Mouse (Mus musculus) gastrocnemius, postnatal 4 days (tissue): ENCODE data around the gene Pdcd2. TPM values are rescaled to one million over a fixed set of nuclear protein-coding genes. Genes with fewer than 3 reads are reported as not detected.
A peak's percentile ranks its signal among the peaks of the same experiment; 100 is the strongest.
"Not testable (repeated sequence)": the region's sequence is repeated elsewhere in the genome, so short reads cannot be mapped to it uniquely, and the experiment has no call there.

Experiments used
- DNase-seq, 2 experiments: peaks; one replicate each; pipeline ENCODE4 v3.0.0; 2021 to 2022; ENCODE audit warnings: low spot score in 2 of 2, mixed read lengths in 2 of 2
- long read RNA-seq, 2 experiments: library from polyadenylated mRNA; stranded (forward); transcript quantifications; one replicate each; pipeline ENCODE4 v2.0.0; 2021
- total RNA-seq, 2 experiments: library from RNA; stranded (reverse); gene quantifications; 2 replicates each; pipeline ENCODE4 v1.2.3; 2021

The Pdcd2 gene
- total RNA-seq, result 10 to 100 TPM; 18.5 to 25.8 TPM
- long read RNA-seq, experiment 1, transcript Pdcd2-201 (6 exons, 1,120 nt), result major isoform, 11 of 15 reads
- long read RNA-seq, experiment 1, partial matches to known transcripts, result 2 of 15 reads
- long read RNA-seq, experiment 1, other reads (novel, unspliced or antisense), result 0 of 15 reads
- long read RNA-seq, experiment 2, transcript Pdcd2-201 (6 exons, 1,120 nt), result major isoform, 7 of 10 reads
- long read RNA-seq, experiment 2, partial matches to known transcripts, result 0 of 10 reads
- long read RNA-seq, experiment 2, other reads (novel, unspliced or antisense), result 2 of 10 reads

- peak; percentile 90 to 96 for DNase-seq
Measured at GRCm38 (mm10) chr17:15526986-15527810, at the start of gene Pdcd2. TSS of gene Pdcd2 (minus strand) at chr17:15527301.

DNA sequence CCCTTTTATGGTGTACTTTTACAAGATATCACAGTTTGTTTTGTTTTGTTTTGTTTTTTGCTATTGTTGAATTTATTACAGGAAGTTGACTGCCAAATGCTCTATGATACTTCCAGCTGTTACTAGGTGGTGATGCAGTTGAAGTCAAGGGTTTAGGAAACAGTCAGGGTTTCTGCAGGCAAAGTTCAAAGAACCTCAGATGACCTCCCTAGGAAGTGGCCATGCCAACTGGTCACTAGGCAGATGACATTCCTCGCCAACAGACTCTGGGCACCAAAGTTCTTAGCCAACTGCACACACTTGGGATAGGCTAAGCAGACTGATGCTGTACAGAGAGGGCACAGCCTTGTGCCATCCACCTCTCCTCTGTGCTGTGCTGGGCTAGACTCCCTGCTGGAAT, 48.0 kb upstream of the Pdcd2 start:
- no peak for DNase-seq

GRCm38 (mm10) chr17:15566908-15567307, 39.8 kb upstream of the Pdcd2 start:
- DNase-seq, result no peak

DNA sequence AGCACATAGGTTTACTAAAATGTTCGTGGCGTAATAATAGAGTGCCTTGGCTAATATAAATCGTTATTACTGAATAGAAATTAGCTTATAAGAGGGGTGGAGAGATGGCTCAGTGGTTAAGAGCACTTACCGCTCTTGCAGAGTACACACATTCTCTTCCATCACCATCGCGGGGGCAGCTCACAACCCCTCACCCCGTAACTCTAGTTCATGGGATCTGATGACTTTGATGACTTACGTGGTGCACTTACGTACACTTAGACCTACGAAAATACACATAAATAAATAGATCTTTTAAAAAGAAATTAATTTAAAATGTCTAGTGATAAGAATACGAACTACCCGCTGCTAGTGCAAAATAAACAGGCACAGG, 37.8 kb upstream of the Pdcd2 start:
- no peak for DNase-seq

DNA sequence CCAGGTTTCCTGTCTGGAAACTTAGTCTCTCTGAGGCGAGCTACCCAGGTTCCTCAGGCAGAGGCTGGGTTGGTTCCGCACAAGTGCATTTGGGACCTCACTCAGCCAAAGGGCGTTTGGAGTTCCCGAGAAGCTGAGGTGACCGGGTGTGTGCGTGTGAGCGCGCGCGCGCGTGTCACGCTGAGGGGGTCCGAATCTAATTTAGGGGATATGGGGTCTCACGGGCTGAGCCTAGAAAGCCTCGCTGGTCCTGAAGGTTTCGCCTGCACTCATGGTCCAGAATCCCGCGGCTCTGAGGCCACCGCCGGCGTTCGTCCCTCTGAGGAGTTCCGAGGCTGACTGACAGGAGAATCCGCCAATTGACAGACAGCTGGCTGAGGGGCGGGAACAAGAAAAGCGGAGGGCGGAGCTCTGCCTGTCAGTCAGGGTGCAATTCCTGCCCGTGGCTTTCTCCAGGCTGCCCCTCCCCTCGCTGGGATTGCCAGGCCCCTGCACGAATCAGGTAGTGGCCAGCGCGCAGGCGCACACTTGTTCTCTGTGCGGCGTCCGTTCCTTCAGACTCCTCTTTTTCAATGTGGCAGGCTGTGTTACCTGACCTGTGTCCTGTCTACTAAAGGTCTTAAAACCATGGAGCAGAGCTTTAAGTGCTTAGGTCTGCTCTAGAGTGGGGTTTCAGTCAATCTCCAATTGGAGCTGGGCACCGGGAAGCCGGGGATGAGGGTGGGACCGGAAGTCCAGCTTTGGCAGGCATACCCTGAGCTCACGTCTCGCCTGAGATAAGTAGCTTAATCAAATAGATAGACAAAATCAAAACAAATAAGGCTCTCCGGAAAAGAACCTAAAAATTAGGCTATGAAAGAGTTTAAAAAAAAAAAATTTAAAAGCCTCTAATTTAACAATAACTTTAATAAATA, 37.2 kb upstream of the Pdcd2 start, which contains the start of gene Prdm9:
Prdm9 (minus strand) TSS at position 341 of the 914 bp plus-strand sequence.
- DNase-seq, result peak; percentile 95 to 98

DNA sequence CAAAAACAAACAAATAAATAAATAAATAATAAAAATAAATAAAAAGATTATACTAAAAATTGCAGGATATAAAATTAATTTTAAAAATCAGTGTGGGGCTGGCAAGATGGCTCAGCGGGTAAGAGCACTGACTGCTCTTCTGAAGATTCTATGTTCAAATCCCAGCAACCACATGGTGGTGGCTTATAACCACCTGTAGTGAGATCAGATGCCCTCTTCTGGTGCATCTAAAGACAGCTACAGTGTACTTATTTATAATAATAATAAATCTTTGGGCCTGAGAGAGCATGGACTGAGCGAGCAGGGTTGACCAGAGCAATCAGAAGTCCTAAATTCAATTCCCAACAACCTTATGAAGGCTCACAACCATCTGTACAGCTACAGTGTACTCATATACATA, 32.8 kb upstream of the Pdcd2 start:
- DNase-seq, result no peak

GRCm38 (mm10) chr17:15549713-15550112, 22.6 kb upstream of the Pdcd2 start:
- no peak for DNase-seq

DNA sequence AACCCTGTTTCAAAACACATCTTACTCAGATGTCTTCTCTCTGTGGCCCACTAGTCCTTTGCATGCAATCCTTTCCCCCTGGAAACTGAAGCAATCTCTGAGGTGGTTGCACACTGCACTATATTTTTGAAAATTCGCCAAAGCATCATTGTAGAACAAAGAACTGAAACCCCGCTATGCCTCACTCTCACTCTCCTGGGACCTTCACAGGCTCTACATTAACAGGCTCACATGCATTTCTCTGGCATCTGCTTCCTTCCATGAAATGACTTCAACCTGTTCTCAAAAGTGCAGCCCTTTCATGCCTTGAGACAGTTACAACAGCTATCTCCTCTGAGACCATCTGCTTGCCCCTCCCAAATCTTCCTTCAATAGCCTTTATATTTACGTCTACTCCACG, 19.3 kb upstream of the Pdcd2 start:
- DNase-seq, result no peak

DNA sequence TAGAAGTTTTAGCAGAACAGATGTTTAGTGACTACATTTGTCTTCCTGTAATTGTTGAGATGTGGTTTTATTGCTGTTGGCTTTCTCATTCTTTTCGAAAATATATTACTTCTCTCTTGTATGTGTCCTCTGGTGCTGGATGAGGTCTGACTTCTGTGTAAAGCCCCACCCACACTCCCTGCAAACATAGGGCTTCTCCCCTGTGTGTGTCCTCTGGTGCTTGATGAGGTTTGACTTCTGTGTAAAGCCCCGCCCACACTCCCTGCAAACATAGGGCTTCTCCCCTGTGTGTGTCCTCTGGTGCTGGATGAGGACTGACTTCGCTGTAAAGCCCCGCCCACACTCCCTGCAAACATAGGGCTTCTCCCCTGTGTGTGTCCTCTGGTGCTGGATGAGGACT, 16.8 kb upstream of the Pdcd2 start:
- not testable (repeated sequence) for DNase-seq

DNA sequence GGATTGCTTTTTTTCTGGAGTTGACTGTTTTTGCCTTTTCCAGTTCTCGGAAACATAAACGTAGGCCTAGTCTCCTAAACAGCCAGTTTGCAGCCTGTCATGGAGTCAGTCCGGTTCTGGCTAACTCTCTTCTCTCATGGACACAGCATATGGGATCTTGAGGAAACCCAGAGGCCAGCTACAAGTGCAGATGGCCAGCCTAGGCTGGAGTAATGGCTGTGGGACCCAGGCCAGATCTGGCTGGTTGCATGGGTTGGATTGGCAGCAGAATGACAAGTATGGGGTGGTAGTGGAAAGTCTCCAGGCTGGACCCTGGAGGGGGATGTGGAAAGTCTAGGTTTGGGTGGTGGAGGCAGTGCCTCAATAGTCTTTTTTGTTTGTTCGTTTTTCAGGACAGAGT, 13.2 kb upstream of the Pdcd2 start:
- no peak for DNase-seq

GRCm38 (mm10) chr17:15536457-15536904, 9.4 kb upstream of the Pdcd2 start:
- DNase-seq, result peak in 1 of 2 experiments; percentile 14

GRCm38 (mm10) chr17:15535943-15536342, 8.8 kb upstream of the Pdcd2 start:
- no peak for DNase-seq

- no peak for DNase-seq
Measured at GRCm38 (mm10) chr17:15535162-15535800, 8.2 kb upstream of the Pdcd2 start.

DNA sequence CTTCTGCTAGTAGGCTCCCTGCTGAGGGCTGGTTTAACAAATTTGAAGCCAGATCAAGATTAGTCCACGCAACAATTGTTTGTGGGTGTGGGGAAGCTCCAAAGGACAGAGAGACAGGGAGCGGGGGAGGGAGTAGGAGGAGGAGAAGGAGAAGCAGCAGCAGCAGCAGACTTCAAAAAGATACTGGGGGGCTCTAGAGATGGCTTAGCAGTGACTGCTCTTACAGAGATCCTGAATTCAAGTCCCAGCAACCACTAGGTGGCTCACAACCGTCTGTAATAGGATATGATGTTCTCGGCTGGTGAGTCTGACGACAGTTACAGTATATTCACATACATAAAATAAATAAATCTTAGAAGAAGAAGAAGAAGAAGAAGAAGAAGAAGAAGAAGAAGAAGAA, 3.0 kb upstream of the Pdcd2 start:
- DNase-seq, result no peak

- no peak for DNase-seq
Measured at GRCm38 (mm10) chr17:15528887-15529286, 1.8 kb upstream of the Pdcd2 start.

DNA sequence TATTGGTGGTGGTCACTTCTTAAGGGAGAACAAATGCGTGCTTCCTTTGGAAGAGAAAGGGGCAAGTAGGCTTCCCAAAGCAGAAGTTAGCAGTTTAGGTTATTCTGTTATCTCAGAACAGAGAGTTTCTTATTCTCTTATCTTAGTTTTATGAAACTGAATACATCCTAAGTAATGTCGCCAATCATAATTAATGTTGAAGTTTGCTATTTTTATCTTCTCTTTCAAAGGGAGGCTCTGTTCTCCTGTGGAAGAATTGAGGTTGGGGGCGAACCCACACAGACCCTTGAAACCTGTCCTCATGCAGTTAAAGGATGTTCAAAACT, 673 bp upstream of the Pdcd2 start:
- no peak for DNase-seq

DNA sequence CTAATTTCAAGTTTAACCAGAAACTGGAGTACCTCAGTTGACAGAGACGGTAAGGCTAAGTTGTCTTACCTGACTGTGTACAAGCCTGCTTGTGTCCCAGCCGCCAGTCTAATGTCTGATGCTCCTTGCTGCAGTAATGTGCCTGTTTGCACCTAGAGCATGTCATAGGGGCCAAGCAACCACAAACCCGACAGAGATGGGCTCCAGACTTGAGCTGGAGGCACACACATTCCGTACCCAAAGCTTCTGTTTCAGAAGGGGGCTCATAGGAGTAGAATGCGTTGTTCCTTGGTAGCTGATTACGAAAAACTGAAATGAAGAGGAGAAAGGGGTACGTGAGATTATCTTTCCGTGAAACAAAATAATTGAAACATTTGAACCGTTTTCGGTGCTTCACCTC, 797 bp downstream of the Pdcd2 start:
- no peak for DNase-seq

- no peak for DNase-seq
Measured at GRCm38 (mm10) chr17:15518766-15519165, 8.3 kb downstream of the Pdcd2 start.

- no peak for DNase-seq
Measured at GRCm38 (mm10) chr17:15518186-15518585, 8.9 kb downstream of the Pdcd2 start.

- no peak for DNase-seq
Measured at GRCm38 (mm10) chr17:15517776-15518175, 9.3 kb downstream of the Pdcd2 start.

DNA sequence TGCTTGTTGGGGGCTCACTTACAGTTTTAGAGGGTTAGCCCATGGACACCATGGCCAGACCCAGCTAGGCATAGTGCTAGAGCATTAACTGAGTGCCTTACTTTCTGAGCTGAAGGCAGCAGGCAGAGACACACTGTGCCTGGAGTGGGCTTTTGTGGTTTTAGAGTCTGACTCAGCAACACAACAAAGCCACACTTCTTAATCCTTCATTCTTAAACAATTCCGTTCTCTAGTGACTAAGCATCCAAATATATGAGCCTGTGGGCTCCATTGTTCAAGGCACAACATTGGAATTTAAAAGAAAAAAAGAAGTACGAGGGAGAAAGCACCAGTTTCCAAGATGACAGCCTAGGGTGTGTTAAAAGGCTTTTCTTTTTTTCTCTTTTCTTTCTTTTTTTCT, 16.4 kb downstream of the Pdcd2 start:
- no peak for DNase-seq
